Mouse (Mus musculus) embryonic fibroblast, embryonic 13.5 days (primary cell): ENCODE measurements at regions not wholly inside any gene's neighbourhood (a gene's known extent, or its start where the extent isn't known, plus 50 kb on each side); places are given as distances from the start of the nearest gene placed in this dataset.

Source experiments
- CTCF ChIP-seq: IDR thresholded peaks from 2 replicates; pipeline ENCODE4 v1.5.1; 2011; ENCODE audit warnings: mild to moderate bottlenecking, control low read depth, low read length, moderate library complexity, borderline replicate concordance; ENCODE audit not compliant: insufficient read depth
- POLR2A ChIP-seq: IDR thresholded peaks from 2 replicates; pipeline ENCODE4 v1.6.1; 2011; ENCODE audit warnings: low read depth, mild to moderate bottlenecking, control low read depth, low read length, moderate library complexity

- TF ChIP-seq CTCF (no peak), POLR2A (no peak)
Observed at GRCm38 (mm10) chr4:39368159-39368558, 81.9 kb upstream of the 1700009N14Rik start.
